Mouse (Mus musculus): Measurements from ENCODE around the gene Copb1.

Copb1 gene

GRCm38 (mm10) chr7:114214385-114214784 is 40.1 kb downstream of the Copb1 start:
- DNase-seq = no peak

- DNase-seq = peak in 1 of 2 experiments; percentile 27
Measured at GRCm38 (mm10) chr7:114213537-114213936, 41.0 kb downstream of the Copb1 start.

- no peak for DNase-seq
Measured at GRCm38 (mm10) chr7:114210618-114211017, 43.9 kb downstream of the Copb1 start.

GRCm38 (mm10) chr7:114209841-114210240 is 44.7 kb downstream of the Copb1 start:
- no peak for DNase-seq

- DNase-seq = no peak
Measured at GRCm38 (mm10) chr7:114203491-114204359, 50.8 kb downstream of the Copb1 start.

GRCm38 (mm10) chr7:114202972-114203404 is 51.5 kb downstream of the Copb1 start:
- no peak for DNase-seq

- no peak for DNase-seq
Measured at GRCm38 (mm10) chr7:114200651-114201050, 53.9 kb downstream of the Copb1 start.

GRCm38 (mm10) chr7:114199428-114200110 is 54.9 kb downstream of the Copb1 start:
- no peak for DNase-seq

GRCm38 (mm10) chr7:114198252-114198651 is 56.3 kb downstream of the Copb1 start:
- no peak for DNase-seq

GRCm38 (mm10) chr7:114196588-114196987 is 57.9 kb downstream of the Copb1 start:
- peak in 1 of 2 experiments; percentile 15 for DNase-seq

GRCm38 (mm10) chr7:114194788-114195187 is 59.7 kb downstream of the Copb1 start:
- peak; percentile 40 to 51 for DNase-seq

GRCm38 (mm10) chr7:114194224-114194623 is 60.3 kb downstream of the Copb1 start:
- peak; percentile 43 to 45 for DNase-seq

- peak in 1 of 2 experiments; percentile 39 for DNase-seq
Measured at GRCm38 (mm10) chr7:114193284-114194067, 61.0 kb downstream of the Copb1 start.

- no peak for DNase-seq
Measured at GRCm38 (mm10) chr7:114192581-114192980, 61.9 kb downstream of the Copb1 start.

GRCm38 (mm10) chr7:114183416-114183815 is 71.1 kb downstream of the Copb1 start:
- DNase-seq = no peak

GRCm38 (mm10) chr7:114182708-114183107 is 71.8 kb downstream of the Copb1 start:
- DNase-seq = no peak

GRCm38 (mm10) chr7:114181391-114181790 is 73.1 kb downstream of the Copb1 start:
- peak; percentile 18 to 24 for DNase-seq

- DNase-seq = no peak
Measured at GRCm38 (mm10) chr7:114176588-114176987, 77.9 kb downstream of the Copb1 start.

- peak; percentile 6 to 15 for DNase-seq
Measured at GRCm38 (mm10) chr7:114171354-114172097, 83.0 kb downstream of the Copb1 start.

GRCm38 (mm10) chr7:114169996-114170395 is 84.5 kb downstream of the Copb1 start:
- no peak for DNase-seq

- DNase-seq = no peak
Measured at GRCm38 (mm10) chr7:114169381-114169780, 85.1 kb downstream of the Copb1 start.
